Mouse (Mus musculus) lung, adult 2 months (tissue): Measurements from ENCODE around the gene Yjefn3.

Experiments used
- CTCF ChIP-seq: fragments of 200-500 bp; IDR thresholded peaks from 2 replicates; pipeline ENCODE4 v1.5.1; 2011; ENCODE audit warnings: mild to moderate bottlenecking, low read length, control low read depth; ENCODE audit not compliant: insufficient read depth
- POLR2A ChIP-seq: fragments of 200-500 bp; IDR thresholded peaks from 2 replicates; pipeline ENCODE4 v1.6.1; 2011; ENCODE audit warnings: low read depth, mild to moderate bottlenecking, control low read depth, low read length, borderline replicate concordance; ENCODE audit errors: extremely low read depth

GRCm38 (mm10) chr8:69880841-69881240 lies 21.7 kb downstream of the Yjefn3 start:
- TF ChIP-seq CTCF (no peak), POLR2A (no peak)
